Mouse (Mus musculus): Measurements from ENCODE around the gene Mok.
"Not testable (repeated sequence)": the region's sequence is repeated elsewhere in the genome, so short reads cannot be mapped to it uniquely, and the experiment has no call there.

Mok gene

GRCm38 (mm10) chr12:110840348-110841198 is at the start of gene Mok:
Mok (minus strand) TSS chr12:110840939.
- DNase-seq, result peak; percentile 94

GRCm38 (mm10) chr12:110889036-110890020 is 48.6 kb upstream of the Mok start, which contains the start of the genes Cinp and Tecpr2:
Cinp (minus strand) TSS chr12:110889145.
Tecpr2 (plus strand) TSS chr12:110889264.
- peak; percentile 99 for DNase-seq

DNA sequence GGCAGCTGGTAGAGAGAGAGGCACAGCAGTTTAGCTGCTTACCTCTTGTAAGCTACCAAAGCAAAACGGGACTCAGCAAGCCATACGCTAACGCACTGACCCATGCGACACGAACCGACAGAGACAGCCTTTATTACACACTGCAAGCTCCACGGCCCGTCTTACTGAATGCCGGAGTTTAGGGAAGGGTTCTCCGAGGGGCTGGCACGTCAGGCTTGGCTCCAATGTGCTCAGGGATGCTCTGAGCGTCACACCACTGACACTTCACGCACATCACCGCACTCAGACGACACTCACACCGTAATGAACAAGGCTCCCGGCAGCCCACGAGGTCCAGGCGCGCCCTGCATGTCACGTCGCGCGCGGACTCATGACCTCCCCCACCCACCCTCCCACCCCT is 47.9 kb upstream of the Mok start:
- no peak for DNase-seq

DNA sequence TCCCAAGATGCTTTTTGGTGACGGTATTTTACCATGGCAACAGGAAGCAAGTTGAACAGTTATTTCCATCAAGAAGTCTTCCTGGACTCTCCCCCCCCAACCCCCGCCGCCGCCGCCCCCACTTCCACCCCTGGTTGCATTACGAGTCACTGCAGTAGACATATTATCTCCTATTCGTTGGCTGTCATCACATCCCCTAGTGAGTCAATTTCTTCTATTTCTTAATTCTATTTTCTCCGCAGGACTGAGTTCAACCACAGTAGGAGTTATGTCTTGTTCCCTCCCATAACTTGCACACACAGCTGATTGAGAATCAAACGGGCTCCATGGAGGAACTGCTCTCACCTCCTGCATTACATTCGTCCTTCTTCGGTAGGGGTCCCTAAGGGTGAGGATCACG is 47.4 kb upstream of the Mok start:
- no peak for DNase-seq

GRCm38 (mm10) chr12:110885251-110885650 is 44.5 kb upstream of the Mok start:
- DNase-seq, result no peak

DNA sequence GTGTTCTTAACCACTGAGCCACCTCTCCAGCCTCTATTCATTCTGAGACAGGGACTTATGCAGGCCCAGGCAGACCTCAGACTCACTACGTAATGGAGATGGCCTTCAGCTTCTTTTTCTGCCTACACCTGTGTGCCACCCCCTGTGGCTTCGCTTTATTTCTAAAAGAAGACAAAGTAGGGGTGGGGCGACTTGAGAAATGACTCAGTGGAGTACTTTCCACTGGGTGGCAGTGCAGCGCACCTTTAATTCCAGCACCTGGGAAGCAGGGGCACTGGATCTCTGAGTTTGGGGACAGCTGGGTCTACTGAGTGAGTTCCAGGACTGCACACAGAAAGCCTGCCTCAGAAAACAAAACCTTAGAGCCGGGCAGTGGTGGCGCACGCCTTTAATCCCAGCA is 41.6 kb upstream of the Mok start:
- no peak for DNase-seq

- DNase-seq, result no peak
Observed at GRCm38 (mm10) chr12:110875351-110875750, 34.6 kb upstream of the Mok start.

- DNase-seq, result no peak
Observed at GRCm38 (mm10) chr12:110871247-110871646, 30.5 kb upstream of the Mok start.

DNA sequence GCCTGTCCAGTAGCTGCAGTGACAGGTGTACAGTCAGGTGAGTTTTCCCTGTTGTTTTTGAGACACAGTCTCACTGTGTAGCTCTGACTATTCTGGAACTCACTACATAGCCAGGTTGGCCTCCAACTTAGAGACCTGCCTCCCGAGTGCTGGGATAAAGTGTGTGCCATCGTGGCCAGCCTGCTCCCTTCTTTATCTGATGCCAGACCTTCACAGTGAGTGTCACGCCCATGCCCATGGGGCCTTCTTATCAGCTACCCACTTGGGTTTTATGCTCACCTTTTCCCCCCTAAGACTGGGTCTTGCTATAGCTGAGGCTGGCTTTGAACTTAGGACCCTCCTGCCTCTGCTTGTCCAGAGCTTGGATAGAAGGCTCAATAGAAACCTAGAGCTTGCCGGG is 29.4 kb upstream of the Mok start:
- DNase-seq, result no peak

DNA sequence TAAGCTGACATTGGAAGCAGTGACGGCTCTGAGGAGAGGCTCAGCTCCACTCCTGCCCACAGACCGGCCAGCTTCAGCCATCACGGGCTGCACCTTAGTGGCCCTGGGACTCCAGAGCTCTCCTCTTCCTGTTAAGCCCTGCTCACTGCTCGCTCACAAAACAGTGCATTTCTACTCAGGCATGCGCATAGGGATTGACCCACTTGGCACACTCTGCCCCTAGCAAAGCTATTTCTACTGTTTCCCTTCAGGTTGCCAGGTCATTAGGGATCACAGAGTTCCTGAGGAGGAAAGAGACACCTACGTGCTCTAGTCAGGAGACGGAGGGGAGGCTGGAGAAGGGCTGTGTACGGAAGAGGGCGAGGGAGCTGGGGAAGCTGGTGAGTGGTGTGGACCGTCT is 25.2 kb upstream of the Mok start:
- peak; percentile 59 for DNase-seq

DNA sequence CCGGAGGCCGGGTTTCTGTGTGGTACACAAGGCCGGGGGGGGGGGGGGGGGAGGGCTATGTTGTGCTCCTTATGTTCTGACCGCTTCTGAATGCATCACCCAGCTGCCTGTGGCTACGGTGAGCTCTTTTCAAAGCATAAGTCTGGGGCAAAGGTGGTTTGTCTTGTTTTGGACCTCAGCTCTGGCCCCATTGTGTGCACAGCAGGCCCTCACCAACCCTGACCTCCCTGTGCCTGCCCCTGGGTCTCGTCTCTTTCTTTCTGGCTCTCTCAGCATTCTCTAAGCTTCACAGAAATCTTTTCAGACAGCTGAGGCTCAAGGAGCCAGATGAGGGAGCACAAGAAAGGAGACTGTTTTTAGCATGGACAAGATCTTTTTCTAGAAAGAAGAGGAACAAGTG is 24.8 kb upstream of the Mok start:
- DNase-seq, result no peak

- no peak for DNase-seq
Observed at GRCm38 (mm10) chr12:110864008-110864407, 23.3 kb upstream of the Mok start.

- no peak for DNase-seq
Observed at GRCm38 (mm10) chr12:110861256-110861655, 20.5 kb upstream of the Mok start.

GRCm38 (mm10) chr12:110860293-110860692 is 19.6 kb upstream of the Mok start:
- DNase-seq, result no peak

GRCm38 (mm10) chr12:110858681-110859080 is 17.9 kb upstream of the Mok start:
- not testable (repeated sequence) for DNase-seq

DNA sequence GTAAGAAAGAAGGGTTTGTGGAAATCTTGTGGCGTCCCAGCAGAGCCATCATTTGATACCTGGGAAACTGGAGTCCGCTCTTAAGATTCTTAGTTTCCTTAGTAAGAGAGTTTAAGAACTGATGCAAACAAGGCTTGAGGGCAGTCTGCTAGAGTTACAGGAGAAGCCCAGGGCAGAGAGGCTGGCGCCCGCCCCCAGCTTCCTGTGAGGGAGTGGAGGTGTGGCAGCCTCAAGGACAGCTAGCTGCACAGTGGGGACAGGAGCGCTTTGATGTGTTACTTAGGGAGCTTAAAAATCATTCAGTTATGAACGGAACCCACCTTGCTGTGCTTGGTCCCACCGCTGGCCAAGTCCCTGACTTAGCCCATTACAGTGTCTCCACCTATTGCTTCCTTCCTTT is 16.5 kb upstream of the Mok start:
- no peak for DNase-seq

- no peak for DNase-seq
Observed at GRCm38 (mm10) chr12:110854786-110855737, 14.3 kb upstream of the Mok start.

DNA sequence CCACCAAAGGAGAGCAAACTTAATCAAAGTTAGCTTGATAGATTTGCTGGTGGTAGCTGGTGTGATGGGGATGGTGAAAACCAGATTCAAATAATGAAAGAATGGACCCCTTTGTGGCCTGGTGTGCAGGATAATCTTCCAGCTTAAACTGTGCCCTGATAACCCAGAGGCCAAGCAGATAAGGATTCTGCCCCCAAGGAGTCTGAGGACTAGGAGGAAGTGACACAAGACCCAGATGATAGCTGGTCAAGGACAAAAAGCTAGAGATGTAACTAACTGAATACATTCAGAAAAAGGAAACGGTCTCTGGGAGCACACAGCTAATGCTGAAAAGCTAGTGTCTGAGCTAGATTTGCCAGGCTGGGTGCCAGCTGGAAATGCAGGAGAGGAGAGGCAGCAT is 11.2 kb upstream of the Mok start:
- no peak for DNase-seq

DNA sequence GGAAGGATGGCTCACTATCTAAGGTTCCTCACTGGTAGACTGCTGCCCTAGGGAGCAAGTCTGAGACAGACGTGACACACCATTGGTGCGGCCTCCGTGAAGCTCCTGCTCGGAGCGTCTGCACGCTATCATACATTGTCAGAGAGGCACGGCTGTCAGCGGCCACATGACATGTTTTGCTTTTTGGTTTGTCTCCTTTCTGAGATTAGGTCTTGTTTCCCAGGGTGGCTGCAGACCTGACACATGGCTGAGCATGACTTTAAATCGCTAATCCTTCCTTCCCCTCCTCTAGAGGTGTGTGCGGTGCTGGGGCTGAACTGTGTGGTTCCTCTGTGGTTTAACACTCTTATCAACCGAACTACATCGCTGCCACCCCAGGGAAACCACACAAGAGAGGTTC is 10.7 kb upstream of the Mok start:
- DNase-seq, result no peak

GRCm38 (mm10) chr12:110850929-110851256 is 10.2 kb upstream of the Mok start:
- DNase-seq, result no peak

- peak; percentile 88 for DNase-seq
Observed at GRCm38 (mm10) chr12:110850010-110850928, 9.5 kb upstream of the Mok start, which contains the start of gene Zfp839. Zfp839 (plus strand) TSS chr12:110850253.

Measured in cerebellum, adult 9-11 months (tissue).